Mouse (Mus musculus) mouse trophoblast stem cell (cell line): Measurements from ENCODE around the gene Olfr279.
"Not testable (repeated sequence)": the region's sequence is repeated elsewhere in the genome, so short reads cannot be mapped to it uniquely, and the experiment has no call there.

Experiments
- in situ Hi-C, 2 experiments: fragments of 300-500 bp; cut with MseI, MboI; formaldehyde crosslinking; loops; 2 replicates in 1 of 2; 3 replicates in 1 of 2; pipeline ENCODE4 v1.15.1; 2025

Olfr279 gene

GRCm38 (mm10) chr15:98511386-98511928 is 19.3 kb downstream of the Olfr279 start:
- in situ Hi-C loops, result no loop called here

GRCm38 (mm10) chr15:98512232-98512631 is 20.0 kb downstream of the Olfr279 start:
- in situ Hi-C loops, result no loop called here

GRCm38 (mm10) chr15:98512799-98513321 is 20.7 kb downstream of the Olfr279 start:
- in situ Hi-C loops, result no loop called here

GRCm38 (mm10) chr15:98513676-98514075 is 21.5 kb downstream of the Olfr279 start:
- in situ Hi-C loops, result not testable (repeated sequence)

- in situ Hi-C loops, result no loop called here
These were observed 21.9 kb downstream of the Olfr279 start for GRCm38 (mm10) chr15:98514146-98514545.

GRCm38 (mm10) chr15:98514845-98515244 is 22.6 kb downstream of the Olfr279 start:
- in situ Hi-C loops, result not testable (repeated sequence)

- in situ Hi-C loops, result no loop called here
These were observed 25.5 kb downstream of the Olfr279 start for GRCm38 (mm10) chr15:98517380-98518355.

- in situ Hi-C loops, result no loop called here
These were observed 29.0 kb downstream of the Olfr279 start for GRCm38 (mm10) chr15:98521245-98521644.

- in situ Hi-C loops, result no loop called here
These were observed 33.9 kb downstream of the Olfr279 start for GRCm38 (mm10) chr15:98526057-98526456.

- in situ Hi-C loops, result no loop called here
These were observed 35.0 kb downstream of the Olfr279 start for GRCm38 (mm10) chr15:98527056-98527771.

- in situ Hi-C loops, result no loop called here
These were observed 35.9 kb downstream of the Olfr279 start for GRCm38 (mm10) chr15:98528066-98528563.

GRCm38 (mm10) chr15:98532281-98532680 is 40.1 kb downstream of the Olfr279 start:
- in situ Hi-C loops, result no loop called here

- in situ Hi-C loops, result no loop called here
These were observed 40.9 kb downstream of the Olfr279 start for GRCm38 (mm10) chr15:98533035-98533531.

GRCm38 (mm10) chr15:98533881-98534627 is 41.9 kb downstream of the Olfr279 start, which contains the start of gene Kansl2:
TSS of gene Kansl2 (minus strand) at chr15:98534264.
- in situ Hi-C loops, result no loop called here

GRCm38 (mm10) chr15:98535921-98536320 is 43.7 kb downstream of the Olfr279 start:
- in situ Hi-C loops, result no loop called here

GRCm38 (mm10) chr15:98536828-98537510 is 44.8 kb downstream of the Olfr279 start:
- in situ Hi-C loops, result no loop called here

GRCm38 (mm10) chr15:98537923-98538322 is 45.7 kb downstream of the Olfr279 start:
- in situ Hi-C loops, result no loop called here

- in situ Hi-C loops, result no loop called here
These were observed 48.9 kb downstream of the Olfr279 start for GRCm38 (mm10) chr15:98541064-98541463.

GRCm38 (mm10) chr15:98543341-98543740 is 51.1 kb downstream of the Olfr279 start:
- in situ Hi-C loops, result no loop called here

GRCm38 (mm10) chr15:98545151-98545550 is 52.9 kb downstream of the Olfr279 start:
- in situ Hi-C loops, result no loop called here
